Mouse (Mus musculus) adrenal gland, postnatal 10 days (tissue): Measurements from ENCODE around the gene Spast. TPM values are rescaled to one million over a fixed set of nuclear protein-coding genes. Genes with fewer than 3 reads are reported as not detected.
"Not testable (repeated sequence)": the region's sequence is repeated elsewhere in the genome, so short reads cannot be mapped to it uniquely, and the experiment has no call there.

Source experiments
- DNase-seq: peaks from one replicate; pipeline ENCODE4 v3.0.0; 2021; ENCODE audit warnings: mixed read lengths
- long read RNA-seq, 2 experiments: library from polyadenylated mRNA; stranded (forward); transcript quantifications; one replicate each; pipeline ENCODE4 v2.0.0; 2021
- total RNA-seq, 2 experiments: library from RNA; stranded (reverse); gene quantifications; 2 replicates each; pipeline ENCODE4 v1.2.3; 2021

The Spast gene
- total RNA-seq = 10 to 100 TPM; 34.1 to 36.6 TPM
- long read RNA-seq, experiment 1, full-length matches to known transcripts = 41 of 62 reads
- long read RNA-seq, experiment 1, partial matches to known transcripts = 3 of 62 reads
- long read RNA-seq, experiment 1, other reads (novel, unspliced or antisense) = 18 of 62 reads
- long read RNA-seq, experiment 2, full-length matches to known transcripts = 24 of 31 reads
- long read RNA-seq, experiment 2, partial matches to known transcripts = 1 of 31 reads
- long read RNA-seq, experiment 2, other reads (novel, unspliced or antisense) = 6 of 31 reads

GRCm38 (mm10) chr17:74338937-74339804 lies at the start of gene Spast:
Spast (plus strand) TSS chr17:74338987.
- DNase-seq = peak; percentile 88

GRCm38 (mm10) chr17:74290198-74290597 lies 48.6 kb upstream of the Spast start:
- DNase-seq = no peak

GRCm38 (mm10) chr17:74290869-74291268 lies 47.9 kb upstream of the Spast start:
- no peak for DNase-seq

GRCm38 (mm10) chr17:74291640-74292361 lies 47.0 kb upstream of the Spast start:
- no peak for DNase-seq

- peak; percentile 41 for DNase-seq
Observed at GRCm38 (mm10) chr17:74293687-74294425, 44.9 kb upstream of the Spast start.

GRCm38 (mm10) chr17:74294426-74295025 lies 44.3 kb upstream of the Spast start:
- DNase-seq = peak; percentile 92

GRCm38 (mm10) chr17:74295026-74295970 lies 43.5 kb upstream of the Spast start, which contains the start of gene Memo1:
Memo1 (minus strand) TSS chr17:74295521.
- DNase-seq = peak; percentile 91

- no peak for DNase-seq
Observed at GRCm38 (mm10) chr17:74296076-74296823, 42.5 kb upstream of the Spast start.

GRCm38 (mm10) chr17:74296991-74297390 lies 41.8 kb upstream of the Spast start:
- DNase-seq = not testable (repeated sequence)

- DNase-seq = no peak
Observed at GRCm38 (mm10) chr17:74300089-74300488, 38.7 kb upstream of the Spast start.

- DNase-seq = no peak
Observed at GRCm38 (mm10) chr17:74304060-74304459, 34.7 kb upstream of the Spast start.

GRCm38 (mm10) chr17:74305616-74306015 lies 33.2 kb upstream of the Spast start:
- no peak for DNase-seq

GRCm38 (mm10) chr17:74306021-74306420 lies 32.8 kb upstream of the Spast start:
- DNase-seq = no peak

GRCm38 (mm10) chr17:74315445-74316308 lies 23.1 kb upstream of the Spast start:
- no peak for DNase-seq

- DNase-seq = peak; percentile 93
Observed at GRCm38 (mm10) chr17:74316309-74316863, 22.4 kb upstream of the Spast start.

GRCm38 (mm10) chr17:74318721-74319120 lies 20.1 kb upstream of the Spast start:
- no peak for DNase-seq

- DNase-seq = no peak
Observed at GRCm38 (mm10) chr17:74322400-74323054, 16.3 kb upstream of the Spast start.

- DNase-seq = no peak
Observed at GRCm38 (mm10) chr17:74323844-74324243, 14.9 kb upstream of the Spast start, which contains the start of gene Dpy30. Dpy30 (minus strand) TSS chr17:74323944.
